Mouse (Mus musculus) cerebellum, postnatal 36 days (tissue): Measurements from ENCODE around the gene Prss27.
"Not testable (repeated sequence)": the region's sequence is repeated elsewhere in the genome, so short reads cannot be mapped to it uniquely, and the experiment has no call there.

ENCODE experiments used
- DNase-seq, 2 experiments: peaks; one replicate each; pipeline ENCODE4 v3.0.0; 2021 to 2022; ENCODE audit warnings: mixed read lengths in 2 of 2

Prss27 gene

DNA sequence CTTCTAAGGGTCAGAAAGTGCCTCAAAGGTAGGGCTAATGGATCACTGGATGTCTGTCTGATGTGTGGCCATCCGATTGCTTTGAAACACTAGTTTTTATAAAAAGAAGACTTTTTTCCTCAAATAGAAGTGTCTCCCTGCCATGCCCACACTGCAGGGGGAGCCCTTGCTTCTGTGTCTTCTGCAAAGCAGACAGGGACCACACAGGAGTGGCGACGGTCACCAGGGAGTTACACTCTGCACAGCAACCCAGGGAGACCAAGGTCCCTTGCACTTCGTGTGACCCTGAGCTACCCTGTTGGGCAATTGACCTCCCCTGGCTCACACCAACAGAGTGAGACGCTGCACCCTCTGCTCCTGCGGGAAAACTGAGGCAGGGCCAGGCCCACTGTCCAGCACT lies 990 bp upstream of the Prss27 start:
- DNase-seq, result no peak

DNA sequence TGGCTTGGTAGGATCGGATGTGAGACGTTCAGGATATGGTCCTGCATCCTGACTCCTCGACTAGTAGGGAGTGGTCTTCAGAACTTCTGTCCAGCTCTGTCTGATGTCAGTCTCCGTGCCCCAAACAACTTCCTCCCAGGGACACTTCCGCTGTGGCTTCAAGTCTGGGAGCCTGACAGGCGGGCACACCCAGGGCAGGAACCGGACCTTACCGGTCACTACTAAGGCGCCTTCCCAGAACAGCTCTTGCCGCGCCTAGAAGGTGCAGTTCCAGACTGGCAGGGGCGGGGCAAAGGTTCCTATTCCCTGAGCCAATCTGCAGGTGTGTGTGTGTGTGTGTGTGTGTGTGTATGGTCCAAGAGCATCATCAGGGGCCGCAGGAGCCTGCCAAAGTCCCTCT lies 584 bp upstream of the Prss27 start:
- no peak for DNase-seq

DNA sequence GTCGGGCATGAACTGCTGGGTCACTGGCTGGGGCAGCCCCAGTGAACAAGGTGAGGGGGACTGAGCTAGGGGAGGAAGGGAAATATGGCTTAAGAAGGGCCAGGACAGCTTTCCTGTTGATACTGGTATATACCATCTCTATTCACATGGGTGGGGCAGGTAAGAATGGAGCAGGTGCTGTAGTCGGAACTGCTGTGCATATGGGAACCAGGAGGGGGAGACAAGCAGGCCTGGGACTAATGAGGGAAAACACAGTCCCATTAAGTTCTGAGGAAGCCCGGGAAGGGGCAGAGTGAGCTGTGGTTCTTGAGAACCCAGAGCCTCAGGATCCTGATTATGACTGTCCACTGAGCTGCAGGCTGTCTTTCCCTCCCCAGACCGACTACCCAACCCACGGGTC lies 6.5 kb downstream of the Prss27 start:
- DNase-seq, result no peak

- DNase-seq, result no peak
Observed at GRCm38 (mm10) chr17:24045608-24046007, 7.7 kb downstream of the Prss27 start.

GRCm38 (mm10) chr17:24046026-24046425 lies 8.1 kb downstream of the Prss27 start:
- no peak for DNase-seq

DNA sequence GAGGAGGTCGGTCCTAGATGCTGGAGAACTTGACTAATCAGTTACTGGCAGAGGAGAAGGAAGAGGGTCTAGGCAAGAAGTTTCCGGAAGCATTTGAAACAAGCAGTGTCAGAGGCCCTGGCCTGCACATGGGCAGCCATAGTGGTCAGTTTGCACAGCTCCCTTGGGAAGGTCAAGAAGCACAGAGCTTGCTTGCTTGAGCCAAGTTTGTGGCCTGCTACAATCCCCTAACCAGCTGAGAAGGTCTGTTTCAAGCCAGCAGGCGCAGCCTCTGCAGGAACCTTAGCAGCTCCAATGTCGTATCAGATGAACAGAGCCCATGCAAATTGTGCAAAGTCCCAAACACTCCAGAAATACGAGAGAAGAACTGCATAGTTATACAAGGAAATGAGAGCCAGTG lies 10.1 kb downstream of the Prss27 start:
- DNase-seq, result no peak

DNA sequence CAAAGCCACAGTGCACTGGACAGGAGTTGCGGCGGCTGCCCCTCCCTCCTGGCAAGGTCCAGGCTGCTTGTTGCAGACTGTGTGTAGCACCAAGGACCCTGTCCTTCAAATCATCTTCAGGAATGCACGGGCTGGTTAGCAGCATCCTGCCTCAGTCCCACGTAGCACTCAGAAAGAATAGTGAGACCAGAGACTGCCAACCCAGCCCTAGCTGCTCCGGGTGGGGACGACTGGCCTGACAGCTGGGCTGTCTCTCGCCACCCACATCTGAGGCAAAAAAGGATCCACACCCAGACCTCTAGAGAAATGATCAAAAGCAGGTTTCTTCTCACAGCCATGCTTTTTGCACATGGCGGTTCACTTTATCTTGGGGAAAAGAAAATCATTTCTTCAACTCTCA lies 11.1 kb downstream of the Prss27 start:
- no peak for DNase-seq

- DNase-seq, result no peak
Observed at GRCm38 (mm10) chr17:24056636-24057625, 19.0 kb downstream of the Prss27 start.

DNA sequence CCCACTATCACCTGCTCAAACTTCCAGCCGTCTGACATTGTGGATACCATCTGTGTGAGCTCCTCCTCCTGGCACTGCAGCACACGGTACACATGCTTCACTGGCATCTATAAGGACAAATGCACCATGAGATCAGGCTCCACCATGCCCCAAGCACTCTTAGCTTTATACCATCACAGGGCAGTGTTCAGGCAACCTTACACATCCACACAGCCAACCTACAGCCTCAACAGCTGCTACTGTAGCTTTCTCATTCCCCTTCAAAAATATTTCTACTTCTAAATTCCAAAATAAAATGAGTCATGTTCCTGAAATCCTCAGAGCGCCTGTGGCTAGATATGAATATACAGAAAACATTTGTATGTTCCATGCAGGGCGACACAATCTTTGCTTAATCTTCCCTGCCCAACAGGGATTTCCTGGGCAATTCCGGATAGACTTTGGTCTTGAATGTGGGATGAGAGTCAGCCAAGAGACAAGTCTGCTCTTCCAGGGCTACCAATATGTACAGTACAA lies 19.8 kb downstream of the Prss27 start:
- no peak for DNase-seq

DNA sequence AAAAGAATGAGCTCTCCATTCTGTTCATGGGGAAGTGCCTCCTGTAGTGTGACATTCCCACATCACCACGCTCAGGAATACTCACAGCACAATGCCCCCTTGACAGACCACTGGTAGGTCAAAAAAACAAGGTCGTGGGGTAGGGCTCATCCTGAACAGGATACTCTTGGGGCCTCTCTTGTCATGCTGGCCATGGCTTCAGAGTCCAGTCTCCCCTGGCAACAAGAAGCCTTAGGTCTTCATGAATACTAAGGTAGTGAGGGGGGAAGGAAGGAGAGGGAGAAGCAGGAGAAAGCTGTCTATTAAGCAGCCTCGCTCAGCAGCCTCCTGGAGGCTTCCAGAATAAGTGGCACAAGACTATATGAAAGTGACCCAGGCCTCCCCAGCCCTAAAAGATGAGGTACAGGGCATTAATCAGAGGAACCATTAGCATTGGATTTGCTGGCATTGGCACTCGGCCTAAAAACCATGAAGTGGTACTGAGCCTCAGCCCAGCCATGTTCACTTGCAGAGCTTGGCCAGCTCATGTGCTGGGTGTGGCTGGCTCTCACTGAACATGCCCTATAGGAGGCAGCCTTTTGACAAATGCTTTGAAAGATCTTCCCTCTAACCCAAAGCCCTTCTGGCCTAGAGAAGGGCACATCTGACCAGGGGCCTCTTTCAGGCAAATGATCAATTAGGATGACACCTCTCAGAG lies 24.7 kb downstream of the Prss27 start:
- no peak for DNase-seq

DNA sequence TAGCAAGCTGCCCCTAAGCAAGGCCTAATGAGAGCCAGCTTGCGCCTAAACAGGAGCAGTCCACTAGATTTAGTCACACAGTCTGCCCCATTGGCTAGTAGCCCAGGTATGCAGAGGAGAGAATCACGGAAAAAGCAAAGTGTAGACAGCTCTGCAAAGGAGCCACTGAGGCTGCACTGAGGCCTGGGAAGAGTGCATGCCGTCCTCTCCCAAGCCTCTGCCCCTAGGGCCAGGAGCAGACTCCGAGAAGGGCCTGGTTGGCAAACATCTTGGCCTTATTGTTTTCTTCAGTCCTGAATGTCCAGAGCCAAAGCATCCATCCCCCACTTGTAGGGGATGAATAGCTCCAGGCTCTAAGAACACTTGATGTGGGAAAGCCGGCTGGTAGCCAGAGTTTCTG lies 30.3 kb downstream of the Prss27 start:
- DNase-seq, result peak in 1 of 2 experiments; percentile 21

DNA sequence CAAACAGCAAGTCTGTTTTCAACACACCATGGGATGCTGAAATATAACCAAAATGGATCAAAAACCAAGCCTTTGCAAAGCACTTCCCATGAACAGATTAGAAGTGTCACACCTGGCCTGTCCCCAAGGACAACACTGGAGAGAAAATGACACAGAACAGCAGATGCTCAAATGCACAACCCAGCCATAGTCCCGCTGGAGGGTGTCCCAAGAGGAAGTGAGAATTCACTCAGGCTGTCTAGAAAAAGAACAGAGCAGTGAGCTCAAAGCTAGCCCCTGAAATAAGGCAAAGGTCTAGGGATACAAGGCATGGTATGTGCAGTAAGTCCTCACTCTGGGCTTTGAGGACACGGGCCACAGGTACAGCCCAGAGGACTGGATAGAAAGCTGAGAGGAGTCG lies 31.6 kb downstream of the Prss27 start:
- no peak for DNase-seq

DNA sequence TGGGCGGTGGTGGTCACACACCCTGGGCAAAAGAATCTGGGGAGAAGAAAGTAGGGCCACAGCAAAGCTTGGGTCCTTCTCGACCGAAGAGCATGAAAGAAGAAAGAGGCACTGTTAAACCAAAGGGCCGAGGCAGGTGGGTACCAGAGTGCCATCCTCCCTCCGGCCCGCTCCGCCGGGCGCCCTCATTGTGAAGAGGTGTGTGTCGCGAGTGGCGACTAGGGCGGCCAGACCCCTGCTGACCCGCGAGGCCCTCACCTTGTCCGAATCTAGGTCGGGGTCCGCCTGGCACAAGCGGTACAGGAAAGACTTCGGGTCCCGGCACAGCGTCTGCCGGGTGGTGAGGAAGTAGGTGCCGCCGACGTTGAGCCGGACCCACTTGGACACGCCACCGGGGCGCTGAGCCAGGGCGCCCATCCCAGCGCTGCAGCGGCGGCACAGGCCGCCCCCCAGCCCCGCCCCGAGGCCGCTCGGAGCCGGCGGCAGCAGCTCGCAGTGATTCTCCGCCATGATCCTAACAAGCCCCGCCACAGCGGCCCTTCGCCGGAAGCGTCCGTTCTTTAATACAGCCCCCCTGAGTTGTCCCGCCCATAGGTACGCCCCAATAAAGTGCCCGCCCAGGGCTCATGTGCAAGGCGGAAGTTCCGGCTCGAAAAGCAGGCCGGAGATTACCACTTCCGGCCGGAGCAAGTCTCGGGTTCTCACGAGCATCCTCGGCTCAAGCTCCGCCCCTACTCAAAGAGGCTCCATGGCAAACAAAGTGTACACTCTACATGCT lies 35.2 kb downstream of the Prss27 start, which contains the start of gene Kctd5:
Kctd5 (minus strand) TSS at position 567 of the 778 bp plus-strand sequence.
- peak; percentile 93 to 96 for DNase-seq

DNA sequence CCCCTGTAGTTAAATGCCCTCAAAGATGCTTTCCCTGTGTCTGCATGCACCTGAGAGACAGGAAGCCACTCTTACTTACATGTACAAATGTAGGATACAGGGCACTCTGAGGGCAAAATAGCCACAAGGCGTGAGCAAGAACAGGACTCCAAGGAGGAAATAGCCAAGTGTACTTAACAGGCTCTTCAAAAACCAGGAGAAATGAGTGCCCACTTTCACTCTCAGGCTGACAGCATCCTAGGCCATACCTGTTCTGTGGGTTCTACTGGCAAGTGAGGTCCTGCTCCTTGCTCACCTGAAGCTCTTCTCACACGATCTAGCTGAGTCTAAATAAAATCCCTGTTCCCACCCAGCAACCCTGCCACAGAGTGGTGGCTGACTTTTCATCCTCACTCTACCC lies 39.2 kb downstream of the Prss27 start:
- DNase-seq, result no peak

GRCm38 (mm10) chr17:24084593-24084992 lies 46.6 kb downstream of the Prss27 start:
- DNase-seq, result no peak

GRCm38 (mm10) chr17:24086399-24086798 lies 48.5 kb downstream of the Prss27 start:
- not testable (repeated sequence) for DNase-seq

DNA sequence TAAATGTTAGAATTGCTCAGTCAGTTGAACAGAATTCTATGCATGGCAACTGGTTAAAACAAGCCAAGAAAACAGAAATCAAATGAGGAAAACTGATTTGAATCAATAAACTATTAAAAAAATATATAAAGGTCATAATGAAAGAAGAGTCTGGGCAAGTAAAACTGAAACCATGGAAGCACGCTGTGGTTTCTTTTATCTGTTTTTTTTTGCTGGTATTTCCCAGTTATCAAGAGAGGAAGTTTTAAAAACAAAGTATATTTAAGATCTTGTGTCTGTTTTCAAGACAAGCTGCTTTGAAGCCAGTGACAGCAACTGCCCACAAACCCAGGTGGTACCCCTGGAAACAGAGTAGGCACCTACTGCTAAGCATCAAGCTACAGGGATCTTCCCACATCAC lies 52.6 kb downstream of the Prss27 start:
- DNase-seq, result no peak
